Mouse (Mus musculus): ENCODE data around the gene Rad23a.
"Not testable (repeated sequence)": the region's sequence is repeated elsewhere in the genome, so short reads cannot be mapped to it uniquely, and the experiment has no call there.

The Rad23a gene

DNA sequence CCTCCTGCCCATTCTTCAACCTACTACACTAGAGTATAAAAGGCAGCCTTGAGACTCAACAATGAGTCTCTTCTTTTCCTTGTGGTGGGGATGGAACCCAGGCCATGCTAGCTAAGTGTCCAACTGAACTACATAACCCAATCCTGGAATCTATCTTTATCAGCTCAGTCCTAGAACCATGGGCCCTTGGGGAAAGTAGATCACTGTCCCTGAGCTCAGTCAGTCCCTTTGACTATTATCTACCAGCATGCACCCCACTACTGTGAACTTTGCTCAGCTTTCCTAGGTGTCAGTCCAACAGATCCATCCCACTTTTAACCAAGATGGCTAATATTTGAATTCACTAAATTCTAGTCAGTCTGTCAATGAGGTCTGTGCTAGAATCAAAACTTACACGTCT is 1.0 kb upstream of the Rad23a start:
- no peak for DNase-seq (ENCODE audit: low read depth, low spot score)

DNA sequence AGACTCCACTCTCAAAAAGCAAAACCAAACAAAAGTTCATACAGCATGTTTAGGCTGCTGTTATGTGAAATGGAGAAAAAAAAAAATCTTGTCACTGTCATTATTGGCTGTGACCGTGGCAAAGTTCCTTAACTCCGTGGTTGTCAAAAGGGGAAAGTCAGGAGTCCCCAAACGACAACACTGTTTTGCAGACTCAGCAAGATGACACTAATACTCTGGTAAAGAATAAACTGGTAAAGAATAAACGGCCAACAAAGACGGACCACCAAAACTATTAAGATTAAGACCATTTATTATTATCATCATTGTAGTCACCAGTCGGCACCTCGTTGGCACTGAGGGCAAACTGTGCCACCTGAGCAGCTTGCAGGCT is 604 bp downstream of the Rad23a start:
- no peak for DNase-seq (ENCODE audit: low read depth, low spot score)

DNA sequence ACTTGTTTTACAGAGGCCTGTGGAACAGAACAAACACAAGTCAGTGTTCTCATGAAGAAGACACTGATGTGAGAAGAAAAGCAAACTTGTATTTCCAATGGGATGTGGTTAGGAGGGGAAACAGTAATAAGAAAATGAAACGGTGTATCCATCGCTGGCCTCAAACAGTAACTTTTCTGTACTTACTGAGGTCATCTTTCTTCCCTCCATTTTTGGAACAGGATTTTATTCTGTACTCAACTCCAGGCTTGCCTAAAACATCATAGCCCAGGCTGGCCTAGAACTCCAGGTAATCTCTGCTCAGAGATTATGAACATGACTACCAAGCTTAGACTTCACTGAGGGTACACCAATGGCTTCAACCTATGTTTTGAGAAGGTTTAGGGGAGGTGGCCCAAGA is 1.1 kb downstream of the Rad23a start:
- no peak for DNase-seq (ENCODE audit: low read depth, low spot score)

DNA sequence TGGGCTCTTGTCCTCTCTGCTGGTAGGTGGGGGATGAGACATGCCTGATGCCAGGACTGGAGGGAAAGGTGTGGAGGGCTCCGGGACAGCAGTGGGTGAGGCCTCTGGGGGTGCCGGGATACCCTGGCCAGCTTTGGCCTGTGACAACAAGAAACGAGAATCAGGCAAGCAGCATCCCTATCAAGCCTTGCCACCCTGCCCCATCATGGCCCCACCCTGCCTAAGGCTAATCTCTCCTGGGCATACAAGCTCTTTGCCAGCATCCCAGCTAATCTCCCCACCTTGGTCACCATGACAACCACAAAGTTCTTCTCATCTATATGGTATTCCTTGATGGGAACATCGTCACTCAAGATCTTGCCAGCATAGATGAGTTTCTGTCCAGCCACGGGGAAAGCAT is 2.0 kb downstream of the Rad23a start:
- DNase-seq (ENCODE audit: low read depth, low spot score) = no peak

DNA sequence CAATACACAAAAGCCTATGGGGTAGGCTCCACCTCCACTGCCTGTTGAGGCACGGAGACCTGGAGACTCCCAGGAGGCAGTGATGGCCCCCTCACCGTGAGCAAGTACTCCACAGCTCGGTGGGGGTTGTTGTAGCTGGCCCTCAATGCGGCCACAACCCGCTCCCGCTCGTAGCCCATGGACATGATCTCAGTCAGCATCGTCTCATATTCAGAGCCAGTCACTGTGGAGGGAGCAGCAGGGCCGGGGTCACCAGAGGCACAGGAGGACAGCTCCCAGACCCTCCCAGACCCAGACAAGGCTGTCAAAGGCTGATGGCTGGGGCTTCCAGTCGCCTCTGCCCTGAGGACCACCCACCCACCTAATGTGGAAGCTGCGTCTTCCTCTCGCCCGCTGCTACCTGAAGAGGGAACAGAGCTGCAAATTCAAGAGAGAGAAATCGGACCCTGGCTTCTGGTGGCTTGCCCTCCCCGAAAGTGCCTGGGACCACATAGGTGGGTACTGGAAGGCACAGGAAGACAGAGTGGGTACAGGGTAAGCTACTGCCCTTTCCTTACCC is 2.5 kb downstream of the Rad23a start:
- DNase-seq (ENCODE audit: low read depth, low spot score) = no peak

DNA sequence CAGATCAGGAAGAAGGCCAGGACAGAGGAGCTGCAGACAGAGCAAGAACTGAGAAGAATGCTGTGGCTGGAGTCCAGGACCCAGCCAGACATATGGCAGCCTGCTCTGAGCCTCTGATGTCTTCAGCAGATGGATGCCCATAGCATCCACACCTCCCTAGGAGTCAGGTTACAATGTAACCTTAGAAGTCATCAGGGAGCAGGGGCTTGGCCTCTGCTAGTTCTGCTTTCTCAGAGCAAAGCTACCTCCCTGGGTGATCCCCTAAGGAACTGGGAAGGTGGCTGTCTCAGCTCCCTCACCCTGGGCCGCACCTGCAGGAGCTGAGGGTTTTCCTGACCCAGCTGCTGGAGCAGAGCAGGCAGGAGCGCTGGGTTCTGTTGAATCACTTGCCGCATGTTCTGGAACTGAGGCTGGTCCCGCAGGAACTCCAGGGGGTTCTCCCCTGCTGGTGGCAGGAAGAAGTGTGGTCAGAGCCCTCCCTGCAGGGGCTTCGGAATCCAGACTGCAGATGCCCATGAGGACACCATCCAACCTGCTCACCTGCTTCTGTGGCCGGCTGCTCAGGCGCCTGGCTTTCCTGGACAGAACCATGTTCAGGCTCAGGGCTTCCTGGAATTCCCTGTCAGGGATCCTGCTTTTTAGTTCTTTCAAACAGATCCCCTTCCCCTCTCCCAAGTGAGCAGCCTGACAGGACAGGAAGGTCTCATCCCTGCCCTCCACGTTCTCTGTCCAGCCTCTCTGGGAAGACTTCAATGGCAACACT is 3.1 kb downstream of the Rad23a start:
- DNase-seq (ENCODE audit: low read depth, low spot score) = no peak

DNA sequence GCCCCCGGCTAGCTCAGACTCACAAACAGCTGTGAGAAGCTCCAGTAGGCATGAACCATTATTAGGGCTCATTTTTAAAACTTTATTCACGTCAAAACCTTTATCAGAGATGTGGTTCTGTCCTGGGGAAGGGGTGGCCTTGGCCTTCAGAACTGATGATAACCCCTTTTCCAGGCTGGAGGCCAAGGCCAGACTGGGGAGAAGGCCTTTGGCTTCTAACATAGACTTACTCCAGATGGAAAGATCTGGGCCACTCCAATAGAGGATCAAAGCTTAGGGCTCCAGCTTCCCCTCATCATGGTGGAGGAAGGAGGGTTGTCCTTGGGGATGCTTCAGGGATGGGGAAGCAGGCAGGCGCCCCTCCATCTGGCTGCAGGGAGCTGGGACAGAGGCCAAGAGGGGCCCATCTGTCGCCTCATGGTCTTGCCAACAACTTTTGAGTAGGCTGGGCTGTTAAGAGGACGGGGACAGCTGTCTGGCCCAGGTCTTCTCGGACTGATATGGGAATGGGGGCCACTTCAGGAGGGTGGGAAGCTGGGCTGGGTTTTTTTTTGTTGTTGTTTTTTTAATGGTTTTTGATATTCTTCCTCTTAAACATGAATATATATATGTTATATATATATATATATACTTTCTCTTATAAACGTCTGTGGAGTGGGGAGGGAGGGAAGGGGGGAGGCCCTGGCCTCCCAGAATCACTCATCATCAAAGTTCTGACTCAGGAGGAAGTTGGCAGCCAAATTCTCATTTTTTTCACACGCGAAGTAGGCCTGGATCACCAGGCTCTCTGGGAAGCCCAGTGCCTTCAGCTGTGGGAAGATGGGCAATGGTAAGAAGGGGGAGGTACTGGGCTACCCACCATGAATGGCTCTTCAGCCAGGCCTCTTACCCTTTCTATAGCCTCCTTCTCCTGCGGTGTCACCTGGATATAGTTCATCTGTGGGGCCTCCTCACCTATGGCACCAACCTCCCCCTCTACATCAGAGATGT is 5.3 kb downstream of the Rad23a start:
- DNase-seq (ENCODE audit: low read depth, low spot score) = no peak

DNA sequence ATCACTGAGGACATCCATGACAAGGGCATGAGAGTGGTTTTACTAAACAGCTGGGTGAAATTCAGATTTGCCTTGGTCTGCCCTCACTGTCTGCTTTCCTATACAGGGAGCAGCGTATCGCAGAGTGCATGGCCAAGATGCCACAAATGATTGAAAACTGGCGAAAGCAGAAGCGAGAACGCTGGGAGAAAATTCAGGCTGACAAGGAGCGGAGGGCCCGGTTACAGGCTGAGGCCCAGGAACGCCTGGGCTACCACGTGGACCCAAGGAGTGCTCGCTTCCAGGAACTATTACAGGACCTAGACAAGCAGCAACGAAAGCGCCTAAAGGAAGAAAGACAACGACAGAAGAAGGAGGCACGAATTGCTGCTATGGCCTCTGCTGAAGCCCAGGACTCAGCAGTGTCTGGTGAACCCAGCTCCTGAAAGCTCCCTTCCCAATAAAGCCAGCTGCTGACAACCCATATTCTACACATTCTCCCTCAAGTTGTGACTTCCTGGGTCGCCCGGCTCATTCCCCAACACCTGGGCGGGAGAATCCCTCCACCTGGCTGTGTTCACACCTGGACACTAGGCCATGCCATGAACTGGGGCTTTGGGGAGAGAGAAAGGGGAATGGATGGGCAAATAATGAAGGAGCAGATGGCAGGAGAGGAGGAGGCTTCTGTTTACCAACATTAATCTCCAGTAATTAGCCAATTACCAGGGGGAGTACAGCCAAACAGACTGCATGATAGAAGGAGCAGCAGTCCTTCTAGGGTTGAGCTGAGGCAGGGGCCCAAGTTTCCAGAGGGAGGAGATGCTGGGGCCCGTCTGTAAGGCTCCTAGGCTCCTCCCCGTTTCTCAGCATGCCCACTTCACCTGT is 6.2 kb downstream of the Rad23a start:
- no peak for DNase-seq (ENCODE audit: low read depth, low spot score)

DNA sequence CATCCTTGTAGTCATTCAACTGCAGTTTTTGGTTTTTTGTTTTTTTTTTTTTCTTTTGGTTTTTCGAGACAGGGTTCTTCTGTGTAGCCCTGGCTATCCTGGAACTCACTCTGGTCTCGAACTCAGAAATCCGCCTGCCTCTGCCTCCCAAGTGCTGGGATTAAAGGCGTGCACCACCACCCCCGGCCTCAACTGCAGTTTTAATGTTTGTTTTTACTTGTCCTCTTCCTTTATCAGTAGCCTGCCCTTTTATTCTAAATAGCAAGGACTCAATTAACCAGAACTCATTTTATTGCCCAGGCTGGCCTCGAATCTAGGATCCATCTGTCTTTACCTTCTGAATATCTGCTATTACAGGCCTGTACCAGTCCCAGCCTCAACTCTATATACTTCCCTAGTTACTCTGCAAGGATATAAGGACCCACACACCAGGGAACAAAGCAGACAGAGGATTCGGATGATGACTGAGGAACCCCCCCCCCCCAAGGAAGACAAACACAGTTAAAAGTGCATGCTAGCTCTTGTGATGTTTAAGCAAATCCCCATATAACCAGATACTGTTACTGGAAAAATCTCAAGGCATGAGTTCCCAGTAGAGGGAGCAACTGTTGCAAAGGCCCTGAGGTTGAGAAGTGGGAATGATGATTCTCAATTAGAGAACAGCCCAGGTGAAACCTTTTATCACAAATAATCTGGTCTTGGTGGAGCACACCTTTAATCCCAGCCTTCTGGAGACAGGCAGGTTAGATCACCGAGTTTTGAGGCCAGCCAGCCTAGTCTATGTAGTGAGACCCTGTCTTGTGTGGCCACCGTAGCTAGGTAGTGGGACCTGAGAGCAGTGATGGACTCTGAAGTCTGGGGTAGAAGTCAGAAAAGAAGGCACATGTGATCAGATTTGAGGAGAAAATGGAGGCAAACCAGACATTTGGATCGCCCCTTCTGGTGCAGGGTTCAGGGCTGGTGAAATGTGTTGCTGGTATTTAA is 7.4 kb downstream of the Rad23a start:
- no peak for DNase-seq (ENCODE audit: low read depth, low spot score)

DNA sequence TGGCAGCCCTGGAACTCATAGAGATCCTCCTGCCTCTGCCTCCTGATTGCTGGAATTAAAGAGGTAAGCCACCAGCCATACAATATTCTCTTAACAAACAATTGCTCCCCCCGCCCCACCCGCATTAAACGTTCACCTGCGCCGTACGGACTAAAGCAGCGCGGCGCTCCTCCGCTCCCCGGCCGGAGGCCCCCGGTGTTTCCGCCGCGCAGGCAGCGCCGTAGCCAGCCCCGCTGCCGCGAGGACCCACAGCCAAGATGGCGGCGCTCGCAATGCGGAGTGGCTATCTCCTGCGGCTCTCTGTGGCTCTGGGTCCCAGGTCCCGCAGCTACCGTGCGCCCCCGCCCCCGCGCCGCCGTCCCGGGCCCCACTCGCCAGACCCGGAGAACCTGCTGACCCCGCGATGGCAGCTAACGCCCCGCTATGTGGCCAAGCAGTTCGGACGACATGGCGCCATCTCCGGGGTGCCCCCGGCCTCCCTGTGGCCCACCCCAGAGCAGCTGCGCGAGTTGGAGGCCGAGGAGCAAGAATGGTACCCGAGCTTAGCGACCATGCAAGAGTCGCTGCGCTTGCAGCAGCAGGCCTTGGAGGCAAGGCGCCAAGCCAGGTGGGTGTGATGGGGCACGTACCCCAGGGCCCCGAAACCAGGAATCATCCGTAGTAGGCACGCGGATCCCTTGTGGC is 8.3 kb downstream of the Rad23a start:
- peak; percentile 89 for DNase-seq (ENCODE audit: low read depth, low spot score)

DNA sequence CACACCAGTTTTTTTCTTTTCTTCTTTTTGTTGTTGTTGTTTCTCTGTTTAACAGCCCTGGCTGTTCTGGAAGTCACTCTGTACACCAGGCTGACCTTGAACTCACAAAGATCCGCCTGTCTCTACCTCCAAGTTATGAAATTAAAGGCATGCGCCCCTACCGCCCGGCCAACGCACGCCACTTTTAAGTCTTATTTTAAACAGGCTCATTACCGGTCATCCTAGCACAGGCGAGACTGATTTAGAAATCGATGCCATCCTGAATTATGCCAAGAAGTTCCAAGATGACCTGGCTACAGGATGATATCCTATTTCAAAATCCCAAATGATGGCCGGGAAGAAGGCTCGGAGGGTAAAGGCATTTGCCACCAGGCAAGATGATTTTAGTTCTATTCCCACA is 9.0 kb downstream of the Rad23a start, which contains the start of gene Gadd45gip1:
TSS of gene Gadd45gip1 (plus strand) at position 33 of the 400 bp plus-strand sequence.
- peak; percentile 82 for DNase-seq (ENCODE audit: low read depth, low spot score)

DNA sequence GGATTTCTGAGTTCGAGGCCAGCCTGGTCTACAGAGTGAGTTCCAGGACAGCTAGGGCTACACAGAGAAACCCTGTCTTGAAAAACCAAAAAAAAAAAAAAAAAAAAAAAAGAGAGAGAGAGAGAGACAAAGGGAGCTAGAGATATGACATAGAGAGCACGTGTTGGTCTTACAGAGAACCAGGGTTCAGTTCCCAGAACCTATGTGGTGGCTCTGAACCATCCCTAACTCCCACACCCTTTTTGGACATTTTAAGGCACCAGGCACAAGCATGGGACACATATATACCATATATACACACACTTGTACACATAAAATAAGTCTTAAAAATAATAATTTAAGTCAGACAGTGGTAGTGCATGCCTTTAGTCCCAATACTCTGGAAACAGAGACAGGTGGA is 13.9 kb downstream of the Rad23a start:
- DNase-seq (ENCODE audit: low read depth, low spot score) = not testable (repeated sequence)

DNA sequence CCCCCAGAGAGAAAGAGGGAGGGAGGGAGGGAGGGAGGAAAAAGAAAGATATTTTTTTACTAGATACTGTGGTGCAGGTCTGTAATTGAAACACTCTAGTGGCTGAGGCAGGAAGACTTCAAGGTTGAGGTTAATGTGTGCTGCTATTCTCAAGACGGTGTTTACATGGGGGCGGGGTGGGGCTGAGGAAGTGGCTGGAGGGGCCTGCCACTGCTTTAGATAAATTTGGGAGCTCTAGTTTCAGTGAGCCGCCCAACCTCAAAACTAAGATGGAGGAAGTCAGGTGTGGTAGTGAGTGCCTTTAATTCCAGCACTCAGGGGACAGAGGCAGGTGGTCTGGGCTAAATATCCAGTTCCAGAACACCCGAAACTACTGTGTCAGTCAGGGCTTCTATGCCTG is 14.8 kb downstream of the Rad23a start:
- peak; percentile 72 for DNase-seq (ENCODE audit: low read depth, low spot score)

DNA sequence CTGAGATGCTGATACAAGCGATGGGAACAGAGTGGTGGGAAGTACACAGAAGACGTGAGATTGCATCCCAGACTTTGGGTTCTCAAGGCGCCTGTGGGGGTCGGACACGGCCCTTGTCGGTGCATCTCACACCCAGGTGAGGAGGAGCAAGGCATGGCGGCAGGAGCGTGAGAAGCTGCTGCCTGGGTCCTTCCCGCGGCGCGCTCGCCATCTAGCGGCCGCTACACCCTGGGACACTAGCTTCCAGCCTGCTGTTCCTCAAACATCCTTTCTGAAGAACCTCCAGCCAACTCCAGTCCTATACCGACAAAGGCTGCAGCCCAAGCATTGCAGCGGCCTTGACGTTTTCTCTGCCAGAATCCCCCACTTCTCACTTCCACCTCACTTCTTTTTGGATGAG is 16.8 kb downstream of the Rad23a start:
- DNase-seq (ENCODE audit: low read depth, low spot score) = peak; percentile 81

DNA sequence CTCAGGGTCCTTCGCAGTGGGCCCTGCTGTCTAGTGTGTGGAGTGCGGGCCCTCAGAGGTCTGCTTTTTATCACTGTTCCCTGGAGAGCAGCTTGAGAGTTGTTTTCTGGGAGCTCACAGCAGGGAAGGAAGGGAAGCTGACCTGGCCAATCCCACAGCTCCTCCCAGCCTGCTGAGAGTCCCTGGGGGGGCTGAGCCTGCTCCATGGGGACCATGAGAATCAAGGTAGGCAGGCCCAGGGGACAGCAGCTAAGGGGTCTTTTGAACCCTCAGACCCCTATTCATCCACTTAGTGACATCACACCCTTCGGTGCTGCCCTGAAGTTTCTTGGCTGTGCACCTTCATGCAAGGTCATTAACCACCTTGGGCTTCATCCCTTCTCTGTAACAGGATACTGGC is 17.7 kb downstream of the Rad23a start, which contains the start of gene Dand5:
TSS of gene Dand5 (minus strand) at position 101 of the 400 bp plus-strand sequence.
- no peak for DNase-seq (ENCODE audit: low read depth, low spot score)

DNA sequence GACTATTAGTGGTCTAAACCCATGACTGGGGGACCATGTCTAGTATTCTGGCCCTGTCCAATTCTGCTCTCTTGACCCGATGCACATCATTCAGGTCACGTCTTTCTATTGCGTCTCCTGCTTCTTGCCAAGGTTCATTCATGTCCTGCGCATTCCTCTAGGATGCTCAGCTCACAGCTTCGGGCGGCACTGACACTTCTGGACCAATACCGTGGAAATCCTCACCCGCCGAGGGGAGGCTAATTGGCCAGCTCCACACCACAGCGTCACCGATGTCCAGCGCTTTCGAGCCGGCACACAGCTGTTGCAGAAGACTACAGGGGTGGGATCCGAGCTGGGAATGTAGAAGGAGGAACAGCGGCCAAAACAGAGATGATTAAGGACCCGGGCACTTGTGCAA is 24.3 kb downstream of the Rad23a start:
- no peak for DNase-seq (ENCODE audit: low read depth, low spot score)

DNA sequence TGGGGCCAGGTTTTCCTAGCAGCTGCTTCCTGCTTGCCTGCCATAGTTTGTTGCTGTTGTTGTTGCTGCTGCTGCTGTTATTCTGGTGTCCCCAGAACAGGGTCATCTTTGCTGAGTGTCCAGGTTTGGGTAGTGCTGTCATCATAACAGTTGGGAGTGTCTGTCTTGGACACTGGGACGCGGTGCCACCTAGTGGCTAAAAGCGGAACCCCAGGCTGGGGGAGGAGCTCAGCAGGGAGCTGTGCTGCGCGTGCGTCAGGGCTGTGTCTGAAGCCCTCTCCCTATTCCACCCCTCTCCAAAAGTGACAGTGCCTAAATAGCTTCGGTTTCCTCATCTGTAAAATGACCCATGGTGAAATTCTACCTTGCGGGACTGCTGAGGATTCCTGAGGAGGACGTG is 24.9 kb downstream of the Rad23a start:
- DNase-seq (ENCODE audit: low read depth, low spot score) = peak; percentile 86

DNA sequence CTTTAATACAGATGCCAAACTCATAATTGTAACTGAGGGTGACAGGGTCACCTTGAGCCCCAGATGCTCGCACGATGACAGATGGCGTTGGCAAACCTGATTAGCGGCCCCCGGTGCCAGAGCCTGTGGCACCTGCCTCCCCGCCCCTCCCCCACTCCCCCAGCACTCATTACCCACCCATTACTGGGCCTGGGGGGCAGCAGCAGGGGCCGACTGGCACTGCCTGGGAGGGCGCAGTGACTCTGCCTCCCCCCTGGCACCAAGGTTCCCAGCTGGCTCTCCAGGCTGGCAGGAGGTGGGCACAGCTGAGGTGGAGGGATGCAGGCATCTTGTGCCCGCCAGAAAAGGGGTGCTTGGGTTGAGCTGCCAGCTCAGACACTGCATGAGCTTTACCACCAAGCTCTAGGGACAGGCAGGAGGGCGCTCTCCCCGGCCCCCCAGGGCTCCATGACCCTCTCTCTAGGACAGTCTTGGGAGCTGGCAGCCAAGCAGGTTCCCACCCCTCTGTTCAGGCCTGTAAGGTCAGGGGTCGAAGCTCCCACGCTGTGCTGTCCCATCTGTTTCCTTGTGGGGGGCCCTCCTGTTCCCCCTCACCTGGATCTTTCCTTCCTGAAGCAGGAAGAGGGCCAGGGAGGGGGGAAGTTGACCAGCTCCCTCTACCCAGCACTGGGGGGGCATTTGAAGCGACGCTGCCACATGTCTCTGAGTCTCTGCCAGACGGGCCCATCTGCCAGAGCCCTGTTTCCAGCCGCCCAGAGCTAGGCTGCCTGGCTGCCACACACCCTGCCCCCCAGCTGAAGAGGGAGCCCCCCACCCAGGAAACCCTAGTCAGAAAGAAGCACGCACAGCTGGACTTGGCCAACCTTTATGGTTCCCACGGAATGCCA is 25.7 kb downstream of the Rad23a start:
- DNase-seq (ENCODE audit: low read depth, low spot score) = no peak

DNA sequence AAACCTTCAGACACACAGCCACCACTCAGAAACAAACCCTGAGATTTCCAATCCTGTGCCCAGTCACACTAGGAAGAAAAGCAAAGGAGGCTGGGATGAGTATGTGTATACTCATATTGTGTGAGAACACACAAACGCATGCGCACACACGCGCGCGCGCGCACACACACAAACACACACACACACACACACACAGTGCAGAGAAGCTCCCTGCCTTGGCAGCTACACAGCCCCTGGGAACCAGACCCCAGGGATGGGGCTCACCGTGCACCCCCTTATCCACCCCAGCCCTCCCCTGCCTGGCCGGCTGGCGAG is 26.3 kb downstream of the Rad23a start:
- DNase-seq (ENCODE audit: low read depth, low spot score) = no peak

Data from CD4-positive helper T cell, adult 2 months (primary cell).